Mouse (Mus musculus) left cerebral cortex, postnatal 4 days (tissue): ENCODE data around the gene Flot1. TPM values are rescaled to one million over a fixed set of nuclear protein-coding genes. Genes with fewer than 3 reads are reported as not detected.
"Not testable (repeated sequence)": the region's sequence is repeated elsewhere in the genome, so short reads cannot be mapped to it uniquely, and the experiment has no call there.

Experiments used
- DNase-seq: peaks from one replicate; pipeline ENCODE4 v3.0.0-alpha.2; 2022
- intact Hi-C: fragments of 180-260 bp; cut with DNase I; formaldehyde crosslinking; loops from one replicate; pipeline ENCODE4 v1.15.1; 2025
- total RNA-seq, 2 experiments: library from RNA; stranded (reverse); gene quantifications; 2 replicates each; pipeline ENCODE4 v1.2.3; 2021

Gene Flot1
- total RNA-seq, 2 experiments from 2014 or later, result 113 TPM

- DNase-seq, result peak; percentile 32
- intact Hi-C loops, result loop anchor here (2.0 kb wide), 1 partner anchor 32 kb away; no protein-coding TSS in a partner anchor
These were observed 11.8 kb downstream of the Flot1 start for GRCm38 (mm10) chr17:35834696-35835422.

- DNase-seq, result no peak
These were observed 12.6 kb downstream of the Flot1 start for GRCm38 (mm10) chr17:35835424-35836140.

DNA sequence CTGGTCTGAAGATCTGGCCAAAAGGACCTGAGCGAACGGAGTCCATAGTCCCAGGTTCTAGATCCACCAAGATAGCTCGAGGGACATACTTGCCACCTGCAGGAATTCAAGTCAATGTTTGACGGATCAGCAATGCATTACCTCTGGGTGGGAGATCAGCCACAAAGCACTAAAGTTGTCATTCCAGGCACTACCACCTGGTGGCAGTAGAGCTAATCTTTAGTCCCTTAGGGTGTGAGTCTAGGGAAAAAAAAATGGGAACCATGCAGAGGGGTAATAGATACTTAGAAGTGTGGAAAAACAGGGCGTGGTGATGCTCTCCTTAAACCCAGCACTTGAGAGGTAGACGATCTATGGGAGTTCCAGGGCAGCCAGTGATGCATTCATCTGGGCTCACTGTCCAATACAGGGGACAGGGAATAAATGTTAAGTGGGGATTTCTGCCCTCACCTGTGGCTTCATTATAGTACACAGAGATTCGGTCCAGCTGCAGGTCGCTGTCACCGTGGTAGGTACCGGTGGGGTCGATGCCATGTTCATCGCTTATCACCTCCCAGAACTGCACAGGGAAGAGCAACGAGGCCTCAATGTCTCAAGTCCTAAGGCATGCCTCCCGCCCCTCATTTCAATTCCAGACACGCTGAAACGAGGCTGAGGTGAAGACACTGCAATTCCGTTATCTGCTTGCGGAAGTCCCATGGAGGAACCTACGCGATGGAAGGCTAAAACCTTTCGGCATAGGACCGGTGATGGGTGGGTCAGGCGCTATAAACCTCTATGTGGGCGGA lies 13.3 kb downstream of the Flot1 start:
- peak; percentile 87 for DNase-seq
- intact Hi-C loops, result no loop called here

More at GRCm38 (mm10) chr17:35835424-35836140, 12.6 kb downstream of the Flot1 start:
- intact Hi-C loops, result loop anchor here (2.0 kb wide), 1 partner anchor 31 kb away; no protein-coding TSS in a partner anchor

GRCm38 (mm10) chr17:35836991-35837422 lies 14.0 kb downstream of the Flot1 start:
- DNase-seq, result peak; percentile 95
- intact Hi-C loops, result no loop called here

- peak; percentile 75 for DNase-seq
- intact Hi-C loops, result no loop called here
These were observed 14.5 kb downstream of the Flot1 start for GRCm38 (mm10) chr17:35837487-35837886.

DNA sequence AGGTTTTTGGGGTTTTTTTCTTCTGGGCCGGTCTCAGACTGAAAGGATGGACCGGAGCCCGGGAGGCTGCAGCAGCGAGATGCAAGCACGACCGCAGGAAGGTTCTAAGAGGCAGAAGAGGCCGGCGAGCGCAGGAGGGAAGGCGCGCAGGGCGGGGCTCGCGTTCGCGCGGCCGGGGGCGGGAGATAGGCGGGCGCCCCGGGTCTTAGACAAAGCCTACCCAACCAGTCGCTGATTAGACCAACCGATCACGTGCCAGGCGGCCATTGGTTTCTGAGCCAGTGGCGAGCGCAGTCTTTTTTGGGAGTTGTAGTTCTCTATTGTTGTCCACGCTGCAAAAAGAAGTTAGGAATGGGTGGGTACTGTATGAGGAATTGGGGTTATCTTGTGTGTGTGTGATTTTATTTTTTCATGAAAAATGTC lies 15.1 kb downstream of the Flot1 start, which contains the start of gene Tubb5:
TSS of gene Tubb5 (minus strand) at position 185 of the 423 bp plus-strand sequence.
- peak; percentile 98 for DNase-seq
- intact Hi-C loops, result no loop called here

DNA sequence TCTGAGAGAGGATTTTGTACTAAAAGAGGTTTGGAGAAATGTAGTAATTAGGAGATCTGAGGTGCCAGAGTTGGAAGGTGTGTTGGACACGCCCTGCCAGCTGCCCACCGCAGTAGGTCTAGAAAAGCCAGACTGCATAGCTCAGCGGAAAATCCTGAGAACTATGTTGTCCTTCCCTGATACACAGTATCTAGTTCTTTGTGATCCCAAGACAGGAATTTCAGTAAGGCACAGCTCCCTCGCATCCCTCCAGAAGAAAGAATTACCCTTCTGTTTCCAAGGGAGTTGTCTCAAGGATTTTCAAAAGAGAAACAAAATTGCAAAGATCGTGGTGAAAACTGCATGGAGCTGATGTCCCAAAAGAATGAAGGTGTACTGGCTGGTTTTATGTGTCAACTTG lies 15.5 kb downstream of the Flot1 start:
- intact Hi-C loops, result no loop called here

GRCm38 (mm10) chr17:35839002-35839401 lies 16.0 kb downstream of the Flot1 start:
- intact Hi-C loops, result not testable (repeated sequence)
- DNase-seq, result peak; percentile 38

More for the DNA sequence above, 15.5 kb downstream of the Flot1 start:
- peak; percentile 53 for DNase-seq

- DNase-seq, result no peak
- intact Hi-C loops, result no loop called here
These were observed 17.5 kb downstream of the Flot1 start for GRCm38 (mm10) chr17:35840561-35840960.

DNA sequence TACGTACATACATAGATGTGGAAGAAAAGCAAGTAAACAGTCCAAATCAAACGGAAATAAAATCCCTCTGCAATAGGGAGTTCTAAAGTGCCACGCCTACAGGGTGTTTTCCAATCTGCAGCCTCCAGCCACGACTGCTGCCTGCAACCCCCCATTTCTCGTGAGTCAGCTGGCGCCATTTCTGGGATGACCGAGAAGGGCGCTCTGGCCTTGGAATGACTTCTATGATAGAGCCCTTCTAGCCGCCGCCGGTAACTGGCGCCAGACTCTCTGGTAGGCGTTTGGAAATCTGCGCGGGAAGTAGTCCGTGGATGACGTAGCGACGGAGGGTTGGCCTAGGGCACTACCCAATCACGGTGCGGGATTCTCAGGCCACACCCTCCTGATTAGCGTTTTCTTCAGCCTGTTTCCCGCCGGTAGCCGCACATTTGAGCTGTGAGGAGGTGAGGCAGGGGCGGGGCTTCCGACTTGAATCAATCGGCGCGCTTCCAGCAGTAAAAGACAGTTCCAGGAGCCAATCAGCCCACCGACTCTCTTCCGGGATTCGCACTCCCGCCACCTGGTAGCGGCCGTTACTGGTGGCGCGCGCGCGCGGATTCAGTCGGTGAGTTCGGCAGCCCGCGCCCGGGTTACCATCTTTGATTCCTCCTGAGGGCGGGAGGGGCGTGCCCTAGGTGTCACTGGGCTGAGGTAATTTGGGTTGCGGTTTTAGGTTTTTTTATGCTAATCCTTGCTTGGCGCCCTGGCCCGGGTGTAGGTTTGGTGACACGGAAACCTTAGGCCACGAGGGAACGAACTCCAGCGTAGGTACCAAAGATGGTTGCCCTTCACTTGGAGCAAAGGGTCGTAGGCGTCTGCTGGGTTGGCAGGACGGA lies 18.3 kb downstream of the Flot1 start, which contains the start of gene Mdc1:
TSS of gene Mdc1 (plus strand) at position 440 of the 875 bp plus-strand sequence.
- peak; percentile 100 for DNase-seq
- intact Hi-C loops, result no loop called here

- intact Hi-C loops, result no loop called here
- DNase-seq, result no peak
These were observed 19.0 kb downstream of the Flot1 start for GRCm38 (mm10) chr17:35842006-35842405.

DNA sequence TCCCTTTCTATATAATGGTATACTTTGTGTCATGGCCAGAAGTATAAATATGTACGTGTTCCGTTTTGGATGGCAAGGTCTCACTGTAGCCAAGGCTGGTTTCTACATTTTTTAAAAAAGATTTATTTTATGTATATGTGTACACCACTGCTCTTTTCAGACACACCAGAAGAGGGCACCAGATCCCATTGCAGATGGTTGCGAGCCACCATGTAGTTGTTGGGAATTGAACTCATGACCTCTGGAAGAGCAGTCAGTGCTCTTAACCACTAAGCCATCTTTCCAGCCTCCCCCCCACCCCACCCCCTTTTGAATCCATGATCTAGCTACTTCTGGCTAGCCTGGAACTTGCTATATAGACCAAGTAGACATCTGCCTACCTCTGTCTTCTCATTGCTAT lies 20.5 kb downstream of the Flot1 start:
- intact Hi-C loops, result no loop called here
- no peak for DNase-seq

DNA sequence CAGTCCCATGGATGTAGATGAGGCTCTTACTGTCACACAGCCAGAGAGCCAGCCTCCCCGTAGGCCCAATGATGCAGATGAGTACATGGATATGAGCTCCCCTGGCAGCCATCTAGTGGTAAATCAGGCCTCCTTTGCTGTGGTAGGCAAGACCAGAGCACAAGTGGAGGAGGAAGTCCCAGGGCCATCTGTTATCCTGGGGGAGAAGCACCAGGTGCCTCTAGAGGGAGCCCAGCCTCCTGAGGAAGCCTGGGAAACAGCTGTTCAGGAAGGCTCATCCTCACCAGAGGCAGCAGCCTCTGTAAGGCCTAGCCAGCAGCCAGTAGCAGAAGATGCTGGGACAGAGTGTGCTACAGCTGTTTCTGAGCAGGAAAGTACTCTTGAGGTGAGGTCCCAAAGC lies 25.1 kb downstream of the Flot1 start:
- intact Hi-C loops, result no loop called here

DNA sequence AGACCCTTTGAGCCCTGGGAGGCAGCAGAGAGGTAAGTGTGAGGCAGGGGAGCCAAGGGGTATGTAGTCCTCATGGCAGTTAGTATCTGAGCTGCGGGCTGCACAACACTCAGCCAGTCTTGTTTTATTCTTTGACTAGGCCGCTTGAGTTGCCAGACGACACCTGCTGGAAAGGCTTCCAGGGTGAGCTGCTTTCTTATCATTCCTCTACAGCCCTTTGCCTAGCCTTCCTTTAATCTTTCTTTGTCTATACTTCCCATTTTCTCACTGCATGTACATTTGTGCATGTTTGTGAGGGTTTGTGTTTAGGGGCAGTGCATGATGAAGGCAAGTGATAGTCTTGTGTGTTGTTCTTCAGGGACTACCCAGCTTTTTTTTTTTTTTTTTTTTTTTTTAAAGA lies 27.9 kb downstream of the Flot1 start:
- DNase-seq, result no peak
- intact Hi-C loops, result no loop called here

More for the DNA sequence above, 25.1 kb downstream of the Flot1 start:
- DNase-seq, result no peak

GRCm38 (mm10) chr17:35859371-35859770 lies 36.3 kb downstream of the Flot1 start:
- no peak for DNase-seq
- intact Hi-C loops, result no loop called here

GRCm38 (mm10) chr17:35859835-35860234 lies 36.8 kb downstream of the Flot1 start:
- intact Hi-C loops, result no loop called here
- DNase-seq, result no peak

DNA sequence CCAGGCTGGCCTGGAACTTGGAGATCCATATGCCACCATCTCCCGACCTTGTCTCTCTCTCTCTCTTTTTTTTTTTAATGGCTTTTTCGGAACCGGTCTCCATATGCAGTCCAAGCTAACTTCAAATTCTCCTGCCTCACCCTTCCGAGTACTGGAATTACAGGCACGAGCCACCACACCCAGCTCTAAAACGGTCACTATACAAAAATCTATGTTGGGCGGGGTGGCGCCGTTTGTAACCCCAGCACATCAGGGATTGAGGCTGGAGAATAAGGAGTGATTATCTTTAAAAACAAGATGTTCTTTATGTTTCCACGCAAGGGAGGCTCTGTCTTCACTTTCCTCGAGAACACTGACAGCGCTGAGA lies 37.8 kb downstream of the Flot1 start:
- intact Hi-C loops, result no loop called here
- no peak for DNase-seq

- peak; percentile 91 for DNase-seq
- intact Hi-C loops, result no loop called here
These were observed 38.3 kb downstream of the Flot1 start, which contains the start of gene Nrm for GRCm38 (mm10) chr17:35861198-35861857. TSS of gene Nrm (plus strand) at chr17:35861318.

- intact Hi-C loops, result no loop called here
These were observed 41.9 kb downstream of the Flot1 start for GRCm38 (mm10) chr17:35864832-35865353.

More at GRCm38 (mm10) chr17:35864832-35865353, 41.9 kb downstream of the Flot1 start:
- DNase-seq, result no peak
